Mouse (Mus musculus): ENCODE measurements around the gene Krtap26-1. TPM values are rescaled to one million over a fixed set of nuclear protein-coding genes. Genes with fewer than 3 reads are reported as not detected.

The Krtap26-1 gene
- total RNA-seq (2021): not detected

GRCm38 (mm10) chr16:88647358-88647846, at the start of gene Krtap26-1:
Gene Krtap26-1 (minus strand): TSS chr16:88647796.
- intact Hi-C loops (cut with DNase I): no loop called here
- no peak for DNase-seq (ENCODE audit: low spot score in 2 of 2)

GRCm38 (mm10) chr16:88696256-88696655, 48.7 kb upstream of the Krtap26-1 start:
- no peak for DNase-seq (ENCODE audit: low spot score in 2 of 2)
- intact Hi-C loops (cut with DNase I): no loop called here

- intact Hi-C loops (cut with DNase I): no loop called here
- no peak for DNase-seq (ENCODE audit: low spot score in 2 of 2)
These were observed 33.7 kb upstream of the Krtap26-1 start for GRCm38 (mm10) chr16:88681282-88681681.

- DNase-seq (ENCODE audit: low spot score in 2 of 2): no peak
- intact Hi-C loops (cut with DNase I): no loop called here
These were observed 31.5 kb upstream of the Krtap26-1 start for GRCm38 (mm10) chr16:88679099-88679498.

- intact Hi-C loops (cut with DNase I): no loop called here
These were observed 24.0 kb upstream of the Krtap26-1 start, which contains the start of gene Krtap27-1 for GRCm38 (mm10) chr16:88671571-88671970. Gene Krtap27-1 (minus strand): TSS chr16:88671671.

GRCm38 (mm10) chr16:88657426-88657825, 9.8 kb upstream of the Krtap26-1 start:
- intact Hi-C loops (cut with DNase I): no loop called here
- no peak for DNase-seq (ENCODE audit: low spot score in 2 of 2)

More at GRCm38 (mm10) chr16:88671571-88671970, 24.0 kb upstream of the Krtap26-1 start, which contains the start of gene Krtap27-1:
- no peak for DNase-seq (ENCODE audit: low spot score in 2 of 2)

GRCm38 (mm10) chr16:88651952-88652351, 4.4 kb upstream of the Krtap26-1 start:
- intact Hi-C loops (cut with DNase I): no loop called here
- no peak for DNase-seq (ENCODE audit: low spot score in 2 of 2)

GRCm38 (mm10) chr16:88651082-88651481, 3.5 kb upstream of the Krtap26-1 start:
- intact Hi-C loops (cut with DNase I): no loop called here

GRCm38 (mm10) chr16:88646366-88647111, 1.1 kb downstream of the Krtap26-1 start:
- intact Hi-C loops (cut with DNase I): no loop called here
- DNase-seq (ENCODE audit: low spot score in 2 of 2): no peak

More at GRCm38 (mm10) chr16:88651082-88651481, 3.5 kb upstream of the Krtap26-1 start:
- DNase-seq (ENCODE audit: low spot score in 2 of 2): no peak

GRCm38 (mm10) chr16:88640053-88640452, 7.5 kb downstream of the Krtap26-1 start:
- DNase-seq (ENCODE audit: low spot score in 2 of 2): no peak
- intact Hi-C loops (cut with DNase I): no loop called here

GRCm38 (mm10) chr16:88635142-88635541, 12.5 kb downstream of the Krtap26-1 start:
- intact Hi-C loops (cut with DNase I): no loop called here
- no peak for DNase-seq (ENCODE audit: low spot score in 2 of 2)

GRCm38 (mm10) chr16:88631474-88631873, 16.1 kb downstream of the Krtap26-1 start:
- DNase-seq (ENCODE audit: low spot score in 2 of 2): no peak
- intact Hi-C loops (cut with DNase I): no loop called here

GRCm38 (mm10) chr16:88627566-88627965, 20.0 kb downstream of the Krtap26-1 start, which contains the start of gene 2310079G19Rik:
Gene 2310079G19Rik (minus strand): TSS chr16:88627666.
- no peak for DNase-seq (ENCODE audit: low spot score in 2 of 2)
- intact Hi-C loops (cut with DNase I): no loop called here

- intact Hi-C loops (cut with DNase I): no loop called here
- DNase-seq (ENCODE audit: low spot score in 2 of 2): no peak
These were observed 34.9 kb downstream of the Krtap26-1 start for GRCm38 (mm10) chr16:88612712-88613111.

- intact Hi-C loops (cut with DNase I): no loop called here
These were observed 35.7 kb downstream of the Krtap26-1 start, which contains the start of gene Krtap24-1 for GRCm38 (mm10) chr16:88611922-88612321. Gene Krtap24-1 (minus strand): TSS chr16:88612279.

GRCm38 (mm10) chr16:88604570-88604969, 43.0 kb downstream of the Krtap26-1 start:
- intact Hi-C loops (cut with DNase I): no loop called here
- DNase-seq (ENCODE audit: low spot score in 2 of 2): no peak

More at GRCm38 (mm10) chr16:88611922-88612321, 35.7 kb downstream of the Krtap26-1 start, which contains the start of gene Krtap24-1:
- DNase-seq (ENCODE audit: low spot score in 2 of 2): no peak

GRCm38 (mm10) chr16:88602464-88602863, 45.1 kb downstream of the Krtap26-1 start:
- DNase-seq (ENCODE audit: low spot score in 2 of 2): no peak
- intact Hi-C loops (cut with DNase I): no loop called here

GRCm38 (mm10) chr16:88600303-88600702, 47.3 kb downstream of the Krtap26-1 start:
- intact Hi-C loops (cut with DNase I): no loop called here
- no peak for DNase-seq (ENCODE audit: low spot score in 2 of 2)

GRCm38 (mm10) chr16:88599504-88600237, 47.9 kb downstream of the Krtap26-1 start:
- intact Hi-C loops (cut with DNase I): no loop called here
- no peak for DNase-seq (ENCODE audit: low spot score in 2 of 2)
